Mouse (Mus musculus) layer of hippocampus, adult 18-20 months (tissue): Measurements from ENCODE around the gene Pola2. TPM values are rescaled to one million over a fixed set of nuclear protein-coding genes. Genes with fewer than 3 reads are reported as not detected.

Experiments
- DNase-seq, 2 experiments: peaks; one replicate each; pipeline ENCODE4 v3.0.0; 2022; ENCODE audit warnings: low spot score in 2 of 2
- total RNA-seq, 2 experiments: library from RNA; stranded (reverse); gene quantifications; 2 replicates each; pipeline ENCODE4 v1.2.3; 2021

The Pola2 gene
- total RNA-seq, 2 experiments from 2014 or later, result 5.0 to 5.9 TPM

DNA sequence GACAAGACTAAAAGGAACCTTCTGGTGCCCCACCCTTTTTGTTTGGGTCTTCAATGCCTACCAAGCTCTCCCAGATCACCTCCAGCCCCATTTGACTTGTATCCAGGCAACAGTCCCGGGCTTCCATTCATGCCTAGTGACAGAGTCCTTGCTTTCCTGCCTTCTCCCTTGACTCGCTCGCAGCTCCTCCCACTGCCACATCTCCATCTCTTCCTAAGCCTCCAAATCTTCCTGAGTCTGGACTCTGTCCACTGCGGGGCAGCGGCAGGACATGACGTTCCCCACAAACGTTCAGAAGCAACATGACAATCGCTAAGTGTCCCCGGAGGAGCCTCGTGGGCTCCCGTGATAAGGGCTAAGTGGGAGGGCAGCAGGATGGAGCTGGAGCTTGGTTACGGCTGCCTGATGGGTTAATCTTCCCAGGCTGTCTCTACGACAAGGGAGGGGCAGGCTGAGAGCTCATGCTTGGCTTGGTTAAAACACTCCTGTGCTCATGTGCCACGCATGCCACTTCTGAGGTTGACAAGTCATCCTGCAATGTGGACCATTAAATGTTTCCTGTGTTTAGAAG, 26.1 kb downstream of the Pola2 start:
- DNase-seq, result no peak

DNA sequence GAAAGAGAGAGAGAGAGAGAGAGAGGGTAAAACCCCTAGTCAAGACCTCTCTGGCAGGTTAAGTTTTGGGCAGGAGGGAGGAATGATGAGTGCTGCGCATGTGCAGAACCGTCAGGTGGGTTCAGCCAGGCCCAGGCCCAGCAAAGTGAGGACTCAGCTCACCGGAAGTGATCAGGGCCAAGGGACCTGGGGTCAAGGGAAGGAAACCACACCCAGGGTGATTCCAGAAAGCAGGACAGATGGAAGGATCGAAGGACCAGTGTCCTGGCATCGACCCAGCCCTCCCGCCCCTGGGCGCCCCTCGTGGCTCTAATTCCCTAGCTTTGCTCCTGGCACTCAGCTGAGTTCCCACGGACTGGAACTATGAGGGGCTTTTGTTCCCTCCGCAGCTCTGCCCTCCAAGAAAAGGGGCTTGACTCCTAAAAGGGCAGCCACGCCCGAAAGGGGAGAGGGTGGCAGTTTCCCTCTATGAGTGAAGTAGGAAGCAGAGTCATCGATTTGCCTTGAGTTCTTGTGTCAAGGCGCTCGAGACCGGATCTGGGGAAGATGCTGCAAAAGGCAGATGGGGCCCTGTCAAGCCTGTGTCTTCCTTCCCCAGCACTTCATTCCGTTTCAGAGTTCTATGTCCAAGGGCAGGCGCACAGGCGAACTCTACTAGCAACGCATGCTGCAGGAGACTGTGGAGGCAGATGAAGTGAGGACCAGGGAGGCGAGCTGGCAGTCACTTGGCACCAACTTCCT, 26.7 kb downstream of the Pola2 start:
- no peak for DNase-seq

DNA sequence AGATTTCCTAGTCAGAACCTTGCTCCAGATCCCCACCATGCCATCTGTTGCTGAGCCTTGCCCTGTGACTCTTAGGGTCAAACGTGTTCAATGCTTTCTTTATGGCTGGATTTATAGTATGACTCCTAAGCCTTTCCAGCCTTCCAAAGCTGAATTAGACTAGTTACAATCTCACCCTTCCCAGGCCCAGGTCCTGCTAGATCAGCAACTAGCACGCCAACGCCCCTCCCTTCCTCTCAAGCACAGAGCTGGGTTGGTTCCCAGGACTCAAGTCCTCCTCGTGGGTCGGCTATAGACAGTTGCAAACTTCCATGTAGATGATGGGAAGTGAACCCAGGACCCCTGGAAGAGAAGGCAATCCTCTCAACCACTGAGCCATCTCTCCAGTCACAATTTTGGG, 28.3 kb downstream of the Pola2 start:
- DNase-seq, result no peak

DNA sequence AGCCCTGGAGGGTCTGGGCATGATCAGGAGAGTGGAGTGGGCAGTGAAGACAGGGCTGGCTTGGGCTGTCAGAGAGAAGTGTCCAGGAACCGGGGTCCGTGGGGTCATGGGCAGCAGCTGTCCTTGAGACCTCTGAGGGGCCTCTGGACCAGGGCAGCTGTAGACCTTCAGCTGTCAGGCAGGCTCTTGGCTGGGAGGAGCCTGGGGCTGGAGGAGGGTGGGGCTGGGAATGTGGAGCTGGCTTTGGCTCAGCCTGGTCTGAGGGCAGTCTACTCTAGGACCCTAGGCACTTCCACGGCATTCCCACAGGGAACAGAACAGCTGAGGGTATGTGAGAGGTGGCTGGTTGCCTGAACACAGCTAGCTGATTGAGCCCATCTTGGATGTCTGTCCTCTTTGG, 28.7 kb downstream of the Pola2 start:
- DNase-seq, result no peak

DNA sequence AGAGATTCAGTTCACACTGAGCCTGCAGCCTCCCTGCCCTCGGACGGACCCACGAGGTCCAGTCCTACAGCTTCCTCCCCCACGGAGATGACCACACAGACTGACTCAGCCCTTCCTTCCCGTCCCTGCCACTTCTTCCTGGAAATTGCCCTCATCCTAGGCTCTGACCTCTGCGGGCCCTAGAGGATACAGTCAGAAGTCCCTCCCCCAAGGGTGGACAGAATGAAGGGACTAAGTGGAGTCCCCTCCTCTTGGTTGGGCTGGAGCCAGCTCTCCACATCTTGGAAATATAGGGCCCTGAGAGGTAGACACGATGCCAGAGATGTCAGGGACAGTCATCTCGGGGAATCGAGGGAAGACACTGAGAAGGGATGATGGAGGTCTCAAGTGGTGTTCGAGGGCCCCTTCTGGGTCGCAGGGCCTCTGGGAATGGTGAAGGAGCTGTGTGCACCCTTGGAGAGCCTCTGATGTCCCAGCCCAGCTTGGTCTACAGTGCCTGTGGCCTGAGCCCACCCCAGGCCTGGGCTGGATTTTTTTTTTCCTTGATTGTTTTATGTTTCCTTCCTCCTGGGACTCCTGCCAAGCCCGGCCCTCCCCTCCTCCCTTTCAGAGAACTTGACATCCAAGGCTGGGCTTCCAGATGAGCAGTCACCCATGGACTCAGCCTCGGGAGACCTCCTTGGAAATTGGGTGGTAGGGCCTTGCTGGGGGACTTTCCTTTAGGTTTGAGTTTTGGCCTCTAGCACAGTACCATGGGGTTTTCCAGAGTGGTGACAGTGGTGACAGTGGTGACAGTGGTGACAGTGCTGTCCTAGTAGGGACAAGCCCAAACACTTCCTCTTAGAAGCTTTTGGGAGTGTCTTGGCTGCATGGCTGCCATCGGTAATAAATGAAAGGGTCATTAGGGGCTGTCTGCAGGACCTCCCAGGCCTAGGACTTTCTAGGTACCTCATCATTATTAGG, 34.1 kb downstream of the Pola2 start:
- DNase-seq, result no peak

DNA sequence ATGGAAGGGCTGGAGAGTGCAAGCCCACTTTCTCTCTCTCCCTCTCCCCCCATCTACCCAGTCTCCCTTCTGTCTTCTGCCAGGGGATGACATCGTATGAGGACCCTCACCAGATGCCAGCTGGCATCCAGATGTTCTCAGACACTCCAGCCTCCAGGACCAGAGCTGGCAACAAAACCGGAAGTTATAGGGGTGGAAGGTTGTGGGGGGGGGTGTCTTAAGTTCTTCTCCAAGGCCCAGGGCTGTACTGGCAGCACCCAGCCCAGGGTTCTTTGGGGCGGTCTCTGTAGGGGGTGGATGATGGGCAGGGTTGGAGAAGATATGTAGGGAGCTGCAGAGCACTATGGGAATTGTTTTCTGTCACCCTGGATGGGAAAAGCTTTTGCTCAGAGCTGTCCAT, 35.5 kb downstream of the Pola2 start:
- DNase-seq, result no peak

DNA sequence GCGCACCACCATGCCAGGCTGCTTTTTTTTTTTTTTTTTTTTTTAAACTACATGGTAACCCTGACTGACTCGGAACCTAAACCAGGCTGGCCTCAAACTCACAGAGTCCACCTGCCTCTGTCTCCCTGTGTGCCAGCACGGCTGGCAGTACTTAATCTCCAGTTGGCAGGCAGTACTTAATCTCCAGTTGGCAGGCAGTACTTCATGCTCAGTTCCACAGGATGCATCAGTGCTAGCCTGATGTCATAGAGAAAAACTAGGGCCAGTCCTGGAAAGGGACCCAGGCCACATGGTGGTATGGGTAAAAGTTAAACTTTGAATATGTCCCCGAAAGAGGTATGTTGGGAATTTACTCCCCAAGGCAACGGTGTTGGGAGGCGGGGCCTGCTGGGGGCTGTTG, 35.9 kb downstream of the Pola2 start:
- DNase-seq, result no peak

DNA sequence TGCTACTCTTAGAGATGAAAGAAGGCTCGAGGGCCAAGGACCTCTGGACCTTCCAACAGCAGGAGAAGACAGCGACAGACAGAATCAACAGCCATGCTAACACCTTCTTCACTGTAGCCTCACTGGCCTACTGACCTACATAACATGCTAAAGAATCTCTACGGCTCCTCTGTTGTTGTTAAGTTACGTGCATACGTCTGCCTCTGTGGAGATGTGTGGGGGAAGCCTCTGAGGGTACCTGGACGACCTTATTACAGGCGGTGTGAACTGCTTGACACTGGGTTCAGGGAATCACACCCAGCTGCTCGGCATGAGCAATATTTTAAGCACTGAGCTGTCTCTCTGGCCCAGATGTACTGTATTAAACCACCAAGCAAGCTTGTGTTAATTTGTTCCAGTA, 36.5 kb downstream of the Pola2 start:
- DNase-seq, result no peak

DNA sequence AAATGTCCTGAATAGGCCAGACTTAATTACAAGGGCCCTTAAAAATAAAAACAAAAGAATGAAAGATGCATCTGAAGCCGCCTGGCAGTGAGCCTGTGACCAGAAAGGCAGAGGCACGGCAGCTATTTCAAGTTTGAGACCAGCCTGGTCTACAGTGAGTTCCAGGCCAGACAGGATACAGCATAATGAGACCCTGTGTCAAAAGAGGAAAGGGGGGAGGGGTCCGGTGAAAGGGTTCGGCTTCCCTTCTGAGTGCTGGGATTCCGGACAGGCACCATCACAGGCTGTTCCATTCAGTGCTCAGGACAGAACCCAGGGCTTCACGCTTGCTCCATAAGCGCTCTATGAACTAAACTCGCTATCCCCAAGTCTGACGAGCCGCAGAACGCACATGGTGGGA, 37.0 kb downstream of the Pola2 start:
- DNase-seq, result no peak

DNA sequence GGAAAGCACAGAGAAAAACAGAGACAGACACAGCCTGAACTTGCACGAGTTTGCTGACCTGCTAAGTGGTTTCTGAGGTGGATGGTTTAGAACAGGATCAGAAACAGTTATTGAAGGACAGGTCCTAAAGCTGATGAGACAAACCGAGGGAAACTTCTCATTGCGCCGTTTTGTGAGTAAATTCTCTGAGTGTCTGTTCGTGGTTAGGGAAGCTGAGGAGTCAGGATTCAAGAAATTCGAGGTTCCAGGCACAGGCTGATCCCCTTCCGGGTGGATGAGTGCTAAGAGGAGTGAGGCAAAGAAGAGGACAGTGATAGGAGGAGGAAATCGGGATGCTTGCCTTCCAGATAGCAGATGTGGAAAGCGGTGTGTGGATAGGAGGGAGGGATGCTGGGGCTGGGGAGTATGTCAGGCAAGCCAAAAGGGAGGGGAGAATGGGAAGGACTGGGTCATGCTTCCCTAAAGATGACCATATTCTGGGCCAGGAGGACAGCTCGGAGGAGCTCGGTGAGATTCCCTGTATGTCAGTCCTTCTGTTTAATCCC, 38.6 kb downstream of the Pola2 start:
- no peak for DNase-seq

DNA sequence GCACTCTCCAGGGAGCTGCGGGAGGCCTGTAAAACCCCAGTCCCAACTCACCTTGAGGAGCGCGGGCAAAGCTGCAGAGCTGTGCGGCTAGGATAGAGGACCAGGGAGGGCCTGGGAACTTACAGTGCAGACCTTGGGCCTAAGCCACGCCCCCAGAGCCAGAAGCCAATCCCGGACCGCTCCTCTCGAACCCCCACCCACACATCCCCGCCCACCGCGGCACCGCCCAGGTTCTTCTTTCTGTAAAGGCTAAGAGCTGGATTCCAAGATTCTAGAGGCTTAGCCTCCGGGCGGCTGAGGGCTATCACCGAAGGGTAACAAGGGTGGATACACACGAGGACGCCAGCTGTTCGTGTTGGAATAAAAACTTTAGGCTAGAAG, 39.3 kb downstream of the Pola2 start, which contains the start of gene Cdc42ep2:
Cdc42ep2 (minus strand) TSS at position 104 of the 381 bp plus-strand sequence.
- peak; percentile 79 to 91 for DNase-seq

DNA sequence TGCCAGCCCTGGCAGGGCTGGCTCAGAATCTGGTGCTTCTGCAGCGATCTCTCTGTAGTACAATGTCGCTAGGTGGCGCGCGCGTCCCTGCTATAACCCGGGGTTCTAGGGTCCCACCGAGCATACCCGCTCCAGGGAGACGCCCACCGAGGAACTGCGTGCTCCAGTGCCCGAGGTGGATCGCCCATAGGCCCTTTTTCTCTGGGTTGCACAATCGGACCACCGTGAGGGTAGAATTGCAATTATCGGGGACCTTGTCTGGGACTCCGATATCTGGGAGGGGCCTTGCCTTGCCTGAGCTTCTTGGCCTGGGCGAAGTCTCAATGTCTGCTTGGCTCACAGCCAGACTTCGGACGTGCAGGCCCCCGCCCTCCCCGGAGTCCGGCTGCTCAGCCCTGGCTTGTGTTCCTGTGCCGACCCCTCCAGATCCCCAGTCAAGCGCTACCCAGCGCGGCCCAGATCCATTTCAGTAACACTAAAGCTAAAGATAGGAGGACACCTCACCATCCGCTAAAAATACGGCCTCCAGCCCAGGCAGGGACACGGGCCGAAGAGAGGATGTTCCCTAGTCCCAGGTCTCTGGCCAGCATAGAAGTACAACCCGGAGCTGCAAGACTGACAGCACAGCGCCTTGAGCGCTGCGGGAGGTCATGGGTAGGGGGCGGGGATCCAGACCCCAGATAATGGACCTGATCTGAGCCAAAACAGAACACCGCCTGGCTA, 39.9 kb downstream of the Pola2 start:
- peak; percentile 60 to 91 for DNase-seq

DNA sequence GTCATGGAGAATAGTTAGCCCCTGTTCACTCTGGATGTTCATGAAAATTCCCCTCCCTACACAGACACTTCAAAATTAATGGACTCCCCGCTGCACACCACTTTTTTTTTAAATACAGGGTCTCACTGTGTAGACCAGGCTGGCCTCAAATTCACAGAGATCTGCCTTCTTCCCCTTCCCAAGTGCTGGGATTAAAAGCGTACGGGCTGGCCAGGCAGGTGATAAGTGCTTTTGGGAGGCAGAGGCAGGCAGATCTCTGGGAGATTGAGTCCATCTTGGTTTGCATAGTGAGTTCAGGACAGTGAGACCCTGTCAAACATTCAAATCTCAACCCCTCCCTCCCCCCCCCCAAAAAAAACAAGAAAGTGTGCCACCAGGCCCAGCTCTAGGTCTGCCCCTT, 41.0 kb downstream of the Pola2 start:
- no peak for DNase-seq

DNA sequence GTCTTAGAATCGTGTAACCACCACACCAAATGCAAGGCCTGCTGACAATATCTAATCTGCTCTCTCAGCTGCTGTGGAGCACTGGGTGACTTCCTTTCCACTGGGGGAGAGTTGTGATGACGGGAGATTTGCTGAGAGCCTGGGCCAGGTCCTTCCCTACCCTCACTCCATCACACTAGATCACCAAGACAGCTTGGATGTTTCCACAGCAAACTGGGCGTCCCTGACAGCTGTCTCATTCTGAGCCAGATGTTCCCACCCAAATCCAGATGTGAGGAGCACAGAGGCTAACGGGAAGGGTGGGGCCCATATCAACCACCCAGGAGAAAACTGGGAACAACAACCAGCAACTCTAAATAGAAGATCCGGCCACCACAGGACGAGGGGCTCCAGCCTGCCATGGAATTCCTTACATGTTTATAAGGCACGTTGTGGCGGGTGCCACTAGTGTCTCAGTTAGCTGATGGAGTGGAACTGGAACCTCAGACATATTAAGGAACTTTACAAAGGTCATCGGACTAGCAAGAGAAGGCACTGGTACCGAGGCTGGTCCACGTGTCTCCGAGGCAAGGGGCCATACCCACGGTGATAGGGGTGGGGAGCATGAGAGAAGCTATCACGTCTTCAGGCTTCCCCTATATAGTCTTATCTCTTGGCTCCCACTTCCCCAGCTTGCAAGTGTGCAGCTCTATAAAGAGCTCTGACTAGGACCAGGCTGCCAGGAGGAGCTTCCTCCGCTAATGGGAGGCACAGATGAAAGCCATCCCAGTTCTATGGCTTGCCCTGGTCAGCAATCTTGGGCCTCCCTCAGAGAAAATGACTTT, 41.7 kb downstream of the Pola2 start:
- DNase-seq, result no peak

DNA sequence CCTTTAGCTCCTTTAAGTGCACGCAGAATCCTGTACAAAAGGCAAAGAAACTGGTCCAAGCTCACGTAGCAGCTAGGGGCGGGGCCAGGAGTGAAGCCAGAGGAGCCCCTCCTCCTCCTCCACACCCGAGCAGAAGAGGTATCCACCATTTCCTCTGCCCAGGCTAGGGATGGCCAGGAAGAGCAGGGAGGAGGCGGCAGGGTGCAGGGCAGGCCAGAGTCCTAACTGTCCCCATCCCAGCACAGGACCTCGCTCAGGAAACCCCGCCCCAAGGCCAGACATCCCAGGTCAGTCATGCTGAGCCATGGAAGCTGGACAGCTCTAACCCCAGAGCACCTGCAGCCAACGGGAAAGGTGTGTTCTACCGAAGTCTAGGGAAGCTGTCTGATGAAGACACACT, 42.3 kb downstream of the Pola2 start:
- DNase-seq, result no peak

DNA sequence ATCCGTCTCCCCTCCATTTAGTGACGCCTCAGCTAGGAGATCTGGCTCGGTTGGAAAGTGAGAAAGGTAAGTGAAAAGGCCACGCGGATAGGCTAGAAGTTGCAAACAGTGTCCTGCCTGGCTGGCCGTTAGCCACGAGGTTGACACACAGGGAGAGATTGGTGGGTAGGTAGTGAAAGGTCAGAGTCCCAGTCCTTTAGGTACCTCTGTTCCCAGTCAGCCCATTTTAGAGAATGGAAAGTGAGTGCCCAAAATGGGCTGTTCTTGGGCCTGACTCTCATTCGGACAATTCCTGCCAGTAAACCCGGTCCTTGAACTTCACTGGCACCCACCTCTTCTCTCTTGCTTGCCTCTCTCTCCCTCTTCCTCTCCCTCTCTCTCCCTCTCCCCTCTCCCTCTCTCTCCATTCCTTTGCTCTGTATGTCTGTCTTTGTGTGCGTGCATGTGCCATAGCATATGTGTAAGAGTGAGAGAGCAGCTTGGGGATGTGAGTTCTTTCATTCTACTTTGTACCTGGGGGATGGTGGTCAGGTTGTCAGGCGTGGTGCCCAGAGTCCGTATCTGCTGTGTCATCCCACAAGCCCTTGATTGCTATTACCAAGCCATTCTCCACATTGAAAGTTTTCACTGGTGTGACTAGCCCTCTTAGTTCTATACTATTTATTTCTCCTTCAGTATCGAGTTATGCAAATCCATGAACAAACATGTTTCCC, 50.8 kb downstream of the Pola2 start, which contains the start of gene Dpf2:
Dpf2 (minus strand) TSS at position 4 of the 713 bp plus-strand sequence.
- DNase-seq, result no peak

DNA sequence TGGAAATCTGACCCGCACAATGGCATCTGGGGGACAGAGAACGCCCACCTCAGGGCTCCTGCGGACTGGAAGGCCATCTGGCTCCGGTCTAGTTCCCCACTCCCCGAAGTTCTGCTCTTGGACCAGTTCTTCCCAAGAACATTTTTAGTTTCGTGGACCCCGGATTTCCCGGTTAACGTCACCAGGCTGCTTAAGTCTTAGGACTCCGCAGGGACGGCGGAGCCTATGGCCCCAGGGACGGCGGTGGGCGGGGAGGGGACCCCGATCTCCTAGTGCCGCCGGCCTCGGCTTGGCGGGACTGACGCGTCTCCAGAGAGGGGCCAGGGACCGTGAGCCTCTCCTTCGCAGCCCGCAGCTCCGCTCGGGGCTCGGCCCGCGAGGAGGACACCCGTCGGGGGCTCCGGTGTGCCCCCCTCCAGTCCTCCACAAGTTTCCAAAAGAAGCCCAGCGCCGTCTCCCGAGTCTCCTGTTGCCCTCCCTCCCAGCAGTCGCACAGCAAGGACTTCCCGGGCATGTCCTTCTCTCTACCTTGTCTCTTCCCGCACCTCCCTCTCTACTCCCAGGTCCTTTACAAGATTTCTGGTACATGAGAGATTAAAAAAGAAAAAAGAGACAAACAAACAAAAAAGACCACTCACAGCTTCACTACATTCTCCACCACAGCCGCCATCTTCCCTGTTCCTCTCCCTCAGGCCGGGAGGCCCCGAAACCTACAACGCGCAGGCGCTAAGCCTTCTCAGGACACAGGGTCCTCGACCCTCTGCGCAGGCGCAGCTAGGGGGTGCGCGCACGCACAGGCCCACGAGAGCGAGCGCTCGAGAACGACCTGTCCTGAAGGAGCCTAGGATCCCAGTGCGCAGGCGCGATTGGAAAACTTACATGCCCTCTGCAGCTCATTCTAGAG, 51.6 kb downstream of the Pola2 start:
- peak; percentile 98 to 99 for DNase-seq

DNA sequence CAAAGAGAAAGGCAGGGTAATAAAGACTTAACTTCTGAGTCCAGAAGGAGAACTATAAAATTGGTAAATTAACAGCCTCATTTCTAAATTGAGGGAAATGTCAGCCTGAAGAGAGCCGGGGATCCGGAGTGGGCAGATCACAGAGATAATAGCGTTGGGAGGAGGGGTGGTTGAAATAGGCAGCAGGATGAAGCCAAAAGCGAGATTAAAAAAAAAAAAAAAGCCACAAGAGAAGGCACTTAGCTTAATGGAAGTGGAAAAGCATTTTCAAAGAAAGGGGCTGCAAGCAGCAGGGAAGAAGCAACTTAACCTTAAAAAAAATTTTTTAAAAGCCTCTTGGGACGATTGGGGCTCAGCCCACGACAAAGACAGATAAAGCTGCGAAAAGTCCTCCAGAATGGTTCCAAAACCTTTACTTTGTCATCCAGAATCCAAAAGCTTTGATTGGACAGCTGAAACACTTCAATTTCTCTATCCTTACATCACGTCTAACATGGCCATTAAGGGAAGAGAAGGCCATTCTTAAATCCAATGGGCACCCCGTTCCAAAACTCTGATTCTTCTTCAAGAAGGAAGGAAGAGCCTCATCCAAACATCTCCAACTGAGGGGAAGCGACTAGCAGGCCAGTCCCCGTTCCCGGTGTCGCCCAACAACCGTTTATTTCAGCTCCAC, 52.4 kb downstream of the Pola2 start:
- DNase-seq, result no peak
